In genomic region chr17:69151281-69151680, GRCm38 (mm10) we compare ENCODE assay signal across 19 mouse cellular contexts.
DNase-seq lines count a peak whose midpoint lies in the region; ATAC-seq and TF ChIP-seq lines count a peak whose summit lies in the region.
"Had no signal": no experiment of that assay in that cellular context is flagged by ENCODE, and none has a peak within 500 bp of the region (broad histone marks: within the 10 kb centered on the region; RNA-seq: fewer than 3 reads in every experiment).

No protein-coding gene starts in this region.

- H3K9me3 ChIP-seq in lung, embryonic 14.5 days (ENCODE audit: low read depth, low read length): no peaks in the 10 kb centered on the region
- H3K9me3 ChIP-seq: limb, embryonic 13.5 days; megakaryocyte, embryonic 14.5 days had no signal

- TF ChIP-seq CTCF in lung, embryonic 14.5 days (IDR thresholded peaks at IDR 0.05; ENCODE audit: low read depth): peak; percentile 24; the same call in 1 of the 2 replicates

- no peak for ATAC-seq in lung, embryonic 14.5 days (ENCODE audit: insufficient read depth)
- ATAC-seq: forebrain, postnatal 0 days had no signal

- H3K4me3 ChIP-seq in lung, embryonic 14.5 days (ENCODE audit: low read depth, low read length): no peak overlapping the region
- H3K4me3 ChIP-seq: erythroblast, embryonic 14.5 days; limb, embryonic 13.5 days; megakaryocyte, embryonic 14.5 days had no signal

- no peak overlapping the region for H3K4me2 ChIP-seq in lung, embryonic 14.5 days
- H3K4me2 ChIP-seq: limb, embryonic 13.5 days had no signal

- WGBS in lung, embryonic 14.5 days: 25% methylated on average over 3 of the region's 3 CpGs

- H3K4me1 ChIP-seq in lung, embryonic 14.5 days (ENCODE audit: insufficient read depth): no peaks in the 10 kb centered on the region
- H3K4me1 ChIP-seq: megakaryocyte, embryonic 14.5 days had no signal

- H3K9ac ChIP-seq in lung, embryonic 14.5 days: no peak overlapping the region
- H3K9ac ChIP-seq: forebrain, postnatal 0 days; limb, embryonic 13.5 days had no signal

- intact Hi-C loops in heart, postnatal 25 days (cut with DNase I): loop anchor here (10.0 kb wide), 1 partner anchor 194 kb away; no protein-coding TSS in a partner anchor

- H3K27me3 ChIP-seq in lung, embryonic 14.5 days (ENCODE audit: insufficient read depth, low read length): no peaks in the 10 kb centered on the region
- H3K27me3 ChIP-seq: limb, embryonic 13.5 days had no signal

- no peak overlapping the region for H3K27ac ChIP-seq in lung, embryonic 14.5 days (ENCODE audit: low read depth)
- H3K27ac ChIP-seq: limb, embryonic 13.5 days had no signal

- peak; percentile 39 for DNase-seq in heart, adult 11 months
- DNase-seq in heart, postnatal 25 days (ENCODE audit: low spot score): no peak
- DNase-seq in lung, embryonic 14.5 days: no peak
- DNase-seq in lung, postnatal 36 days: no peak
- DNase-seq in adipocyte (ENCODE audit: low spot score): peak; percentile 60
- peak; percentile 64 for DNase-seq in forelimb bud, embryonic 11.5 days (ENCODE audit: low read depth, low spot score)
- no peak for DNase-seq in adrenal gland, postnatal 14 days
- no peak for DNase-seq in frontal cortex, postnatal 14 days (ENCODE audit: low spot score in 2 of 2)
- DNase-seq: adrenal gland, postnatal 10 days; B cell, adult 2 months; cerebellum, postnatal 36 days; forebrain, postnatal 0 days; gastrocnemius, postnatal 36 days; heart, postnatal 14 days; kidney, postnatal 25 days; lung, adult 2 months had no signal

- H3K36me3 ChIP-seq in lung, embryonic 14.5 days (ENCODE audit: insufficient read depth): no peaks in the 10 kb centered on the region
- H3K36me3 ChIP-seq: limb, embryonic 13.5 days had no signal

Comparison
In these comparisons a context has a peak if more than half of its experiments do, and no peak if none do; other contexts are left out.
1. DNase-seq: peak in heart, adult 11 months (single experiment), adipocyte (single experiment) and forelimb bud, embryonic 11.5 days (single experiment); none in heart, postnatal 25 days (single experiment), lung, embryonic 14.5 days (single experiment), lung, postnatal 36 days (single experiment), adrenal gland, postnatal 14 days (single experiment) and frontal cortex, postnatal 14 days (0 of 2).